Mouse (Mus musculus): ENCODE results near the gene Shank1. TPM values are rescaled to one million over a fixed set of nuclear protein-coding genes. Genes with fewer than 3 reads are reported as not detected.

Gene Shank1
- polyA plus RNA-seq, 1 experiment = 0.10 TPM

GRCm38 (mm10) chr7:44303346-44304340 is 6.4 kb upstream of the Shank1 start:
- peak overlapping the region; percentile 77 for H3ac ChIP-seq (ENCODE audit: control insufficient read depth, insufficient read length)
- H3K79me2 ChIP-seq (ENCODE audit: control insufficient read depth, insufficient read depth) = no peaks in the 10 kb centered on the region
- H3K27me3 ChIP-seq (ENCODE audit: control insufficient read depth, insufficient read depth, insufficient read length) = peaks cover 16% of the 10 kb centered on the region
- peak overlapping the region; percentile 50 for H3K4me3 ChIP-seq
- TF ChIP-seq CEBPB (IDR thresholded peaks at IDR 0.05; ENCODE audit: insufficient read depth, poor library complexity, severe bottlenecking) = no peak
- TF ChIP-seq E2F4 (IDR thresholded peaks at IDR 0.05; ENCODE audit: insufficient read depth) = no peak
- TF ChIP-seq REST (IDR thresholded peaks at IDR 0.05; ENCODE audit: insufficient read depth, insufficient read length) = no peak
- TF ChIP-seq MAX (IDR thresholded peaks at IDR 0.05; ENCODE audit: low read depth) = no peak
- TF ChIP-seq MYOD1 (IDR thresholded peaks at IDR 0.05; ENCODE audit: control insufficient read depth in 1 of 3, insufficient read length in 2 of 3, low read depth in 2 of 3) = no peak
- no peak for TF ChIP-seq TCF12 (IDR thresholded peaks at IDR 0.05; ENCODE audit: insufficient read depth, poor library complexity, severe bottlenecking)
- TF ChIP-seq SRF (IDR thresholded peaks at IDR 0.05; ENCODE audit: control insufficient read depth, insufficient read length, low read depth) = no peak
- no peaks in the 10 kb centered on the region for H3K36me3 ChIP-seq (ENCODE audit: control insufficient read depth, insufficient read depth)
- peak overlapping the region; percentile 90 for H3K4me2 ChIP-seq (ENCODE audit: low read depth)

- Histone ChIP-seq H3K36me3 (ENCODE audit: control insufficient read depth, insufficient read depth) (no peaks in the 10 kb centered on the region), H3K4me2 (ENCODE audit: low read depth) (peak overlapping the region; percentile 90), H3K27me3 (ENCODE audit: control insufficient read depth, insufficient read depth, insufficient read length) (peaks cover 23% of the 10 kb centered on the region), H3K4me3 (peak overlapping the region; percentile 50), H3K79me2 (ENCODE audit: control insufficient read depth, insufficient read depth) (no peaks in the 10 kb centered on the region), H3ac (ENCODE audit: control insufficient read depth, insufficient read length) (peak overlapping the region; percentile 77)
- no peak for TF ChIP-seq USF1 (IDR thresholded peaks at IDR 0.05; ENCODE audit: low read depth)
These were observed 5.6 kb upstream of the Shank1 start for GRCm38 (mm10) chr7:44304463-44304774.

GRCm38 (mm10) chr7:44304775-44305641 is 5.0 kb upstream of the Shank1 start:
- H3K4me2 ChIP-seq (ENCODE audit: low read depth) = peak overlapping the region; percentile 90
- H3K27me3 ChIP-seq (ENCODE audit: control insufficient read depth, insufficient read depth, insufficient read length) = peaks cover 28% of the 10 kb centered on the region
- peak overlapping the region; percentile 50 for H3K4me3 ChIP-seq
- H3K36me3 ChIP-seq (ENCODE audit: control insufficient read depth, insufficient read depth) = no peaks in the 10 kb centered on the region
- H3K79me2 ChIP-seq (ENCODE audit: control insufficient read depth, insufficient read depth) = no peaks in the 10 kb centered on the region
- H3ac ChIP-seq (ENCODE audit: control insufficient read depth, insufficient read length) = peak overlapping the region; percentile 77
- TF ChIP-seq CEBPB (IDR thresholded peaks at IDR 0.05; ENCODE audit: insufficient read depth, poor library complexity, severe bottlenecking) (no peak), MYOG (IDR thresholded peaks at IDR 0.05; ENCODE audit: control insufficient read depth in 1 of 3, insufficient read depth in 1 of 3, insufficient read length in 2 of 3, low read depth in 2 of 3) (peak in 1 of 3 experiments; percentile 1), POLR2AphosphoS2 (IDR thresholded peaks at IDR 0.05; ENCODE audit: insufficient read length, low read depth) (peak; percentile 99), USF1 (IDR thresholded peaks at IDR 0.05; ENCODE audit: low read depth) (no peak), REST (IDR thresholded peaks at IDR 0.05; ENCODE audit: insufficient read depth, insufficient read length) (peak; percentile 56), POLR2A (IDR thresholded peaks at IDR 0.05; ENCODE audit: insufficient read length, low read depth) (peak; percentile 100), E2F4 (IDR thresholded peaks at IDR 0.05; ENCODE audit: insufficient read depth) (no peak), SRF (IDR thresholded peaks at IDR 0.05; ENCODE audit: control insufficient read depth, insufficient read length, low read depth) (no peak), MAX (IDR thresholded peaks at IDR 0.05; ENCODE audit: low read depth) (no peak), TCF12 (IDR thresholded peaks at IDR 0.05; ENCODE audit: insufficient read depth, poor library complexity, severe bottlenecking) (no peak), MYOD1 (IDR thresholded peaks at IDR 0.05; ENCODE audit: control insufficient read depth in 1 of 3, insufficient read length in 2 of 3, low read depth in 2 of 3) (no peak), TCF3 (IDR thresholded peaks at IDR 0.05; ENCODE audit: insufficient read length, low read depth) (no peak)

GRCm38 (mm10) chr7:44305686-44306085 is 4.4 kb upstream of the Shank1 start:
- no peak overlapping the region for H3K4me3 ChIP-seq
- peak overlapping the region; percentile 48 for H3K4me2 ChIP-seq (ENCODE audit: low read depth)
- TF ChIP-seq POLR2AphosphoS2 (IDR thresholded peaks at IDR 0.05; ENCODE audit: insufficient read length, low read depth) (no peak), POLR2A (IDR thresholded peaks at IDR 0.05; ENCODE audit: insufficient read length, low read depth) (no peak), TCF12 (IDR thresholded peaks at IDR 0.05; ENCODE audit: insufficient read depth, poor library complexity, severe bottlenecking) (no peak), REST (IDR thresholded peaks at IDR 0.05; ENCODE audit: insufficient read depth, insufficient read length) (no peak), MYOD1 (IDR thresholded peaks at IDR 0.05; ENCODE audit: control insufficient read depth in 1 of 3, insufficient read length in 2 of 3, low read depth in 2 of 3) (no peak), SRF (IDR thresholded peaks at IDR 0.05; ENCODE audit: control insufficient read depth, insufficient read length, low read depth) (no peak), E2F4 (IDR thresholded peaks at IDR 0.05; ENCODE audit: insufficient read depth) (no peak), CEBPB (IDR thresholded peaks at IDR 0.05; ENCODE audit: insufficient read depth, poor library complexity, severe bottlenecking) (no peak), TCF3 (IDR thresholded peaks at IDR 0.05; ENCODE audit: insufficient read length, low read depth) (no peak), USF1 (IDR thresholded peaks at IDR 0.05; ENCODE audit: low read depth) (no peak), MYOG (IDR thresholded peaks at IDR 0.05; ENCODE audit: control insufficient read depth in 1 of 3, insufficient read depth in 1 of 3, insufficient read length in 2 of 3, low read depth in 2 of 3) (no peak), MAX (IDR thresholded peaks at IDR 0.05; ENCODE audit: low read depth) (no peak)
- no peaks in the 10 kb centered on the region for H3K79me2 ChIP-seq (ENCODE audit: control insufficient read depth, insufficient read depth)
- H3K36me3 ChIP-seq (ENCODE audit: control insufficient read depth, insufficient read depth) = no peaks in the 10 kb centered on the region
- H3K27me3 ChIP-seq (ENCODE audit: control insufficient read depth, insufficient read depth, insufficient read length) = peaks cover 28% of the 10 kb centered on the region
- no peak overlapping the region for H3ac ChIP-seq (ENCODE audit: control insufficient read depth, insufficient read length)
